Mouse (Mus musculus) E14TG2a.4 (cell line): ENCODE results near the gene Ip6k3.

Source experiments
- CTCF ChIP-seq: conservative IDR thresholded peaks from 2 replicates; pipeline ENCODE4 v1.5.1; 2014; ENCODE audit warnings: low read length
- POU5F1 ChIP-seq: IDR thresholded peaks from 2 replicates; pipeline ENCODE4 v1.6.1; 2014; ENCODE audit warnings: low read length, borderline replicate concordance

DNA sequence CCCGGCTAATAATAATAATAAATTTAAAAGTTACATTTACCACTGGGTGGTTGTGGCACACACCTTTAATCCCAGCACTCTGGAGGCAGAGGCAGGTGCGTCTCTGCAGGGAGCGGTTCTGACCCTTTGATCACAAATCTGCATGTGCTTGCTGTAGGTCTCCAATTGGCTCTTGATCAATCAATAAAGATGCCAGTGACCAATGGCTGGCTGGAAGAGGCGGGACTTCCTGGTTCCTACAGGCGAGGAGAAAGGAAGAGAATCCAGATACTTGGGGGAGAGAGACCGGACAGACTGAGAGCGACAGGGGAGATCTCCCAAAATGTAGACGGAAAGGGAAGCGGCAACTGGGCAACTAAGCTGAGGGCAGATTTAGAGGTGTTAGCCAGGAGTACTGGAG is 10.4 kb upstream of the Ip6k3 start:
- TF ChIP-seq CTCF (no peak), POU5F1 (no peak)
